Mouse (Mus musculus) spleen, adult 2 months (tissue): ENCODE measurements around the gene H2-DMa.

Experiments used
- CTCF ChIP-seq: fragments of 200-500 bp; IDR thresholded peaks from 2 replicates; pipeline ENCODE4 v1.5.1; 2011; ENCODE audit warnings: mild to moderate bottlenecking, inconsistent platforms; ENCODE audit not compliant: insufficient read depth, insufficient read length, insufficient replicate concordance; ENCODE audit errors: extremely low read depth
- POLR2A ChIP-seq: fragments of 200-500 bp; IDR thresholded peaks from 2 replicates; pipeline ENCODE4 v1.6.1; 2011; ENCODE audit warnings: low read depth, low read length, inconsistent platforms

DNA sequence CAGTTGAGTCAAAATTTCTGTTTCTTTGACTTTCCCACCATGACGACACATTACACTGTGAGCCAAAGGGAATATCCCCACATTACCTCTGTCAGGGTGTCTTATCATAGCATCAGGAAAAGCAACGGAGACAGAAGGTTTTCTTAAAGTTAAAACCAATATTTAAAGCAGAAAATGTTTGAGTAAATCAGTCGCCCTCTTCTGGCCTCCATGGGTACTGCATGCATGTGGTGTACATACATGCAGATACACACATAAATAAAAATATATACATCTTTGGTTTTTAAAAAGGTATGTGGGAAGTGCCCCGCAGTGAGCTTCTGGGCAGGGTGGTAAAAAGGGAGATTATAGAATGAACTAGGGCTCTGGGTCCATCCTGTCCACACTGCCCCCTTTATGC, 57.8 kb downstream of the H2-DMa start:
- TF ChIP-seq CTCF, result no peak
- no peak for TF ChIP-seq POLR2A
